Mouse (Mus musculus) liver, adult 2 months (tissue): ENCODE data around the gene Dock9.

Source experiments
- CTCF ChIP-seq: fragments of 200-500 bp; IDR thresholded peaks from 2 replicates; pipeline ENCODE4 v1.5.1; 2011; ENCODE audit warnings: low read depth, low read length, control low read depth
- POLR2A ChIP-seq: fragments of 200-500 bp; IDR thresholded peaks from 2 replicates; pipeline ENCODE4 v1.6.1; 2011; ENCODE audit warnings: low read length, control low read depth; ENCODE audit not compliant: insufficient read depth; ENCODE audit errors: extremely low read depth

GRCm38 (mm10) chr14:121806791-121807190, 9.2 kb upstream of the Dock9 start:
- TF ChIP-seq POLR2A (no peak), CTCF (no peak)
